Mouse (Mus musculus): ENCODE measurements around the gene Stx7. TPM values are rescaled to one million over a fixed set of nuclear protein-coding genes. Genes with fewer than 3 reads are reported as not detected.

Gene Stx7
- polyA plus RNA-seq, 1 experiment = 151 TPM

GRCm38 (mm10) chr10:24210075-24210474 is 61.0 kb downstream of the Stx7 start:
- no peak for TF ChIP-seq CTCF (IDR thresholded peaks at IDR 0.05; ENCODE audit: low read depth, low read length)
- TF ChIP-seq POLR2A (IDR thresholded peaks at IDR 0.05; ENCODE audit: borderline replicate concordance, low read depth, low read length) = no peak
- H3K4me3 ChIP-seq (ENCODE audit: insufficient read depth, low read length) = no peak overlapping the region
- no peak overlapping the region for H3K27ac ChIP-seq (ENCODE audit: insufficient read depth, low read depth, low read length)
- no peaks in the 10 kb centered on the region for H3K4me1 ChIP-seq (ENCODE audit: control insufficient read depth, insufficient read depth, low read length)

GRCm38 (mm10) chr10:24213297-24213696 is 64.2 kb downstream of the Stx7 start:
- Histone ChIP-seq H3K27ac (ENCODE audit: insufficient read depth, low read depth, low read length) (no peak overlapping the region), H3K4me1 (ENCODE audit: control insufficient read depth, insufficient read depth, low read length) (no peaks in the 10 kb centered on the region), H3K4me3 (ENCODE audit: insufficient read depth, low read length) (no peak overlapping the region)
- no peak for TF ChIP-seq POLR2A (IDR thresholded peaks at IDR 0.05; ENCODE audit: borderline replicate concordance, low read depth, low read length)
- no peak for TF ChIP-seq CTCF (IDR thresholded peaks at IDR 0.05; ENCODE audit: low read depth, low read length)

DNA sequence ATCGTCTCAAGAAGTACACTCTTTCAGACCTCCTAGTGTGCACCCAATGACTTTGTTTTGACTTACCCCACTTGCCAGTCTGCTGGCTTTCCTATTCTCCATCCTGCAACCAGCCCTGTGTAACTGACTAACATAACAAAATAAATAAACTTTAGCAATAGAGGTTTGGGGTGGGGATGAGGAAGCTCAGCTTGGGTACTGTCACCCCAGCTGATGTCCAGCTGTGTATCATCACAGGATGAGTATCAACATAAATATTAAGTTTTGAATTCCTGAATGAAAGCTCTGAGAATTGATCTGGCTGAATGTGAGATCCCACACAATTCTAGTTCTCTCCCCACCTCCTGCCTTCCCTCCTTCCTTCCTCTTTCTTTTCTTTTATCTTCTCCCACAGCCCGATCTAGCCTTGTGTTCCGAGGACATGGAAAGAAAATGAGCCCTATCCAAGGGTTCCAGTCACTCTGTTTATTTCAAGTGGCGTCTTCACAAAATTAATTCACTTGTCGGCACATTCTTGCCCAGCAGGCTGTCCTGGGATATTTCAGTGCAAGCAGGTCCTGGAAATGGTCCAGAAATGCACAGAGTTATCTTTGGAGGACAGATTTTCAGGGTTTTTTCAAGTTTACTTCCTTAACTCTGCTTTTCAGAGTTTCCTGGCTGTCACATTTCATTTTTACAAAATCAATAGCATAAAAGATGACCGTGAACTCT is 68.6 kb downstream of the Stx7 start:
- no peak overlapping the region for H3K27ac ChIP-seq (ENCODE audit: insufficient read depth, low read depth, low read length)
- no peaks in the 10 kb centered on the region for H3K4me1 ChIP-seq (ENCODE audit: control insufficient read depth, insufficient read depth, low read length)
- TF ChIP-seq POLR2A (IDR thresholded peaks at IDR 0.05; ENCODE audit: borderline replicate concordance, low read depth, low read length) = no peak
- no peak for TF ChIP-seq CTCF (IDR thresholded peaks at IDR 0.05; ENCODE audit: low read depth, low read length)
- H3K4me3 ChIP-seq (ENCODE audit: insufficient read depth, low read length) = no peak overlapping the region

GRCm38 (mm10) chr10:24220931-24221330 is 71.8 kb downstream of the Stx7 start:
- TF ChIP-seq CTCF (IDR thresholded peaks at IDR 0.05; ENCODE audit: low read depth, low read length) (no peak), POLR2A (IDR thresholded peaks at IDR 0.05; ENCODE audit: borderline replicate concordance, low read depth, low read length) (no peak)
- Histone ChIP-seq H3K4me1 (ENCODE audit: control insufficient read depth, insufficient read depth, low read length) (peaks cover 4% of the 10 kb centered on the region; the same call in 1 of the 2 replicates), H3K27ac (ENCODE audit: insufficient read depth, low read depth, low read length) (no peak overlapping the region), H3K4me3 (ENCODE audit: insufficient read depth, low read length) (no peak overlapping the region)

- Histone ChIP-seq H3K4me3 (ENCODE audit: insufficient read depth, low read length) (peak overlapping the region; percentile 37; the same call in 1 of the 2 replicates), H3K27ac (ENCODE audit: insufficient read depth, low read depth, low read length) (no peak overlapping the region), H3K4me1 (ENCODE audit: control insufficient read depth, insufficient read depth, low read length) (peaks cover 4% of the 10 kb centered on the region; the same call in 1 of the 2 replicates)
- no peak for TF ChIP-seq CTCF (IDR thresholded peaks at IDR 0.05; ENCODE audit: low read depth, low read length)
- TF ChIP-seq POLR2A (IDR thresholded peaks at IDR 0.05; ENCODE audit: borderline replicate concordance, low read depth, low read length) = no peak
These were observed 73.8 kb downstream of the Stx7 start for GRCm38 (mm10) chr10:24222911-24223310.

- H3K4me1 ChIP-seq (ENCODE audit: control insufficient read depth, insufficient read depth, low read length) = peaks cover 4% of the 10 kb centered on the region; the same call in 1 of the 2 replicates
- peak within 1 kb of the TSS; percentile 37 for H3K4me3 ChIP-seq (ENCODE audit: insufficient read depth, low read length)
- TF ChIP-seq CTCF (IDR thresholded peaks at IDR 0.05; ENCODE audit: low read depth, low read length) (no peak), POLR2A (IDR thresholded peaks at IDR 0.05; ENCODE audit: borderline replicate concordance, low read depth, low read length) (no peak)
- no peak within 1 kb of the TSS for H3K27ac ChIP-seq (ENCODE audit: insufficient read depth, low read depth, low read length)
These were observed 74.5 kb downstream of the Stx7 start, which contains the start of gene Moxd1 for GRCm38 (mm10) chr10:24223449-24224143. Moxd1 (plus strand) TSS chr10:24223517.

DNA sequence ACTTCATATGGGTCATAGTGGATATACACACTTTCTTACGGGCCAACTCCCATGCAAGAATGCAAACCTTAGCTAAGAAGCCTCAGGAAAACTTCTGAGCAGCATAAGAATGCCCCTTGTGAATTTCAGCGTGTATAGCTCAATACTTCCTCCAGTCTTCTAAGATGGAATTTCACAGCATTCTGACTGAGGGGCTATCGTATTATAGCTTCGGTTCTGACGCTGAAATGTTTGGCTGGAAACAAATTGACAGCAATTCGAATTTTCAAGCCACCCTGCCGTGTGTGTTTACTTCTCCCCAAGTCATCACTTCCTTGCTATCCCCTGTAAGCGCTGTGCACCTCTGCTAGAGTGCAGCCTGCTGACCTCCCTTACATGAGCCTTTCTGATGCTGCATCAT is 75.5 kb downstream of the Stx7 start:
- H3K27ac ChIP-seq (ENCODE audit: insufficient read depth, low read depth, low read length) = no peak overlapping the region
- TF ChIP-seq POLR2A (IDR thresholded peaks at IDR 0.05; ENCODE audit: borderline replicate concordance, low read depth, low read length) (no peak), CTCF (IDR thresholded peaks at IDR 0.05; ENCODE audit: low read depth, low read length) (no peak)
- H3K4me3 ChIP-seq (ENCODE audit: insufficient read depth, low read length) = no peak overlapping the region
- H3K4me1 ChIP-seq (ENCODE audit: control insufficient read depth, insufficient read depth, low read length) = peaks cover 4% of the 10 kb centered on the region; the same call in 1 of the 2 replicates

- Histone ChIP-seq H3K4me1 (ENCODE audit: control insufficient read depth, insufficient read depth, low read length) (peaks cover 3% of the 10 kb centered on the region; the same call in 1 of the 2 replicates), H3K27ac (ENCODE audit: insufficient read depth, low read depth, low read length) (no peak overlapping the region), H3K4me3 (ENCODE audit: insufficient read depth, low read length) (no peak overlapping the region)
- no peak for TF ChIP-seq CTCF (IDR thresholded peaks at IDR 0.05; ENCODE audit: low read depth, low read length)
- no peak for TF ChIP-seq POLR2A (IDR thresholded peaks at IDR 0.05; ENCODE audit: borderline replicate concordance, low read depth, low read length)
These were observed 79.4 kb downstream of the Stx7 start for GRCm38 (mm10) chr10:24228318-24229183.

DNA sequence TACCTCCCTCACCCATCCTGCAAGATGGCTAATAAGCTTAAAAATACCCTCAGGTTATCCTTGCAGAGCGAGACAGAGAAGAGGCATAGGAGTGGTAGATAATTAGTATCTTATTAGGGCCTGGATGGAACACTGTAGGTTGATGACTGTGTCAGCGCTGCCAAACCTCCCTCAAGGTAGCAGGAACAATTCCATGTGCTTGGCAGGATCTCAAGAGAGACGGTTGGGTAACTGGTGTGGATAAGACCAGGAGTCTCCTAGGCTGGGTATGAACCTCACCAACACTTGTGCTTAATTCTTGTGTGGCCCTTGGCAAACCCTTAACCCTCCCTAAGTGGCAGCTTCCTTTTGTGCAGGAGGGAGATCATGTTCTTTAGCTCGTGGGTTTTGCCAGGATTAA is 83.2 kb downstream of the Stx7 start:
- H3K4me1 ChIP-seq (ENCODE audit: control insufficient read depth, insufficient read depth, low read length) = no peaks in the 10 kb centered on the region
- no peak overlapping the region for H3K4me3 ChIP-seq (ENCODE audit: insufficient read depth, low read length)
- TF ChIP-seq CTCF (IDR thresholded peaks at IDR 0.05; ENCODE audit: low read depth, low read length) = no peak
- no peak for TF ChIP-seq POLR2A (IDR thresholded peaks at IDR 0.05; ENCODE audit: borderline replicate concordance, low read depth, low read length)
- H3K27ac ChIP-seq (ENCODE audit: insufficient read depth, low read depth, low read length) = no peak overlapping the region

Measured in bone marrow macrophage, adult 2 months (primary cell).